19 mouse cellular contexts compared by ENCODE assay signal in the genomic region with DNA sequence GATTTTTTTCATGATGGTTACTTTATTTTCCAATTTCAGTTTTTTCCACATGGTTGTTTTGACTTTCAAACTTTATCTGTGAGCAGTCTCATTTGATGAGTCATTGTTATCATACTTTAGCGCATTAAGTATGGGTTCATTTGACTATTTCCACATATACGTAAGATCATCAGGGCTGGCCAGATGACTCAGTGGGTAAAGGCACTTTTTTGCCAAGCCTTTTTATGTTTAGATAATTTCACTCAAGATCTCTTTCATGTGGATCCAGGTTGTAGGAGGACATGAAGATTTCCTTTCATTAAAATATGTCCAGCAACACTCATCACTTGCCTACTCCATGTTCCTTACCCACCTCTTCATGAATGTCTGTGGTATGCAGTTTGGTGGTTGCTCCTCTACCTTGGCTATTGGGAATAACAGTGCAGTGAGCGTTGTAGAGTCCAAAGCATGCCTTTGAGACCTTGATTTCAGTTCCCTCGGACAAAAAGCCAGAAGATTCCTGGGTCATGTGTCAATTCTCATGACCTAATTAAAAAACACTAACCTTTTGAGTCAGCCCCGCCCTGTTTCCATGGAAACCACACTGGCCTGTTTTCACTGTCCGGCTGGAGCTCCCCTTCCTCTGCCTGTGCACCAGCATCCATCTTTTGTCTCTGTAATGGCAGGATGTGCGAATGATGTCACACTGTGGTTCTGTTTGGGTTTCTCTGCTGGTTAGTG.
A peak's percentile ranks its signal among the peaks of the same experiment; 100 is the strongest.
DNase-seq lines count a peak whose midpoint lies in the region; TF ChIP-seq lines count a peak whose summit lies in the region.
"Had no signal": no experiment of that assay in that cellular context is flagged by ENCODE, and none has a peak within 500 bp of the region (broad histone marks: within the 10 kb centered on the region; RNA-seq: fewer than 3 reads in every experiment).

No protein-coding gene starts in this region.

- no peaks in the 10 kb centered on the region for H3K36me3 ChIP-seq in C2C12 (ENCODE audit: control insufficient read depth, insufficient read depth)
- H3K36me3 ChIP-seq: embryonic facial prominence, embryonic 15.5 days; G1E; liver, embryonic 12.5 days; lung, embryonic 15.5 days had no signal

- no peak overlapping the region for H3ac ChIP-seq in C2C12 (ENCODE audit: control insufficient read depth, insufficient read length, low read depth)

- intact Hi-C loops in gastrocnemius, postnatal 14 days (cut with DNase I; ENCODE audit: low total_unique reads) = no loop called here

- TF ChIP-seq CTCF in C2C12 (IDR thresholded peaks at IDR 0.05; ENCODE audit: control insufficient read depth, insufficient read depth, insufficient read length) = no peak

- peak; percentile 4 for DNase-seq in gastrocnemius, adult 18-20 months (ENCODE audit: low spot score)
- no peak for DNase-seq in gastrocnemius, postnatal 14 days
- peak; percentile 84 for DNase-seq in ZHBTc4 (ENCODE audit: low read depth, low spot score)
- DNase-seq in embryo, embryonic 11 days = peak; percentile 13
- DNase-seq in left cerebral cortex, adult 11 months (ENCODE audit: low spot score) = no peak
- no peak for DNase-seq in cerebellum, adult 9-10 months
- no peak for DNase-seq in cerebellum, adult 18-20 months
- DNase-seq: B cell, adult 2 months; cerebellum, postnatal 36 days; kidney, adult 11 months; kidney, postnatal 14 days; layer of hippocampus, adult 9-11 months; left cerebral cortex, postnatal 4 days had no signal

- H3K79me2 ChIP-seq in C2C12 (ENCODE audit: control insufficient read depth, insufficient read depth) = no peaks in the 10 kb centered on the region

- H3K4me3 ChIP-seq in C2C12 (ENCODE audit: insufficient read depth, poor library complexity, severe bottlenecking) = no peak overlapping the region
- H3K4me3 ChIP-seq: embryonic facial prominence, embryonic 15.5 days; forebrain, embryonic 13.5 days; liver, embryonic 12.5 days; lung, embryonic 15.5 days had no signal

- H3K27me3 ChIP-seq in C2C12 (ENCODE audit: control insufficient read depth, insufficient read depth, insufficient read length) = no peaks in the 10 kb centered on the region
- H3K27me3 ChIP-seq: embryonic facial prominence, embryonic 15.5 days; forebrain, embryonic 13.5 days; liver, embryonic 12.5 days; lung, embryonic 15.5 days had no signal

- no peaks in the 10 kb centered on the region for H3K79me3 ChIP-seq in C2C12 (ENCODE audit: low read depth)

TF ChIP-seq in C2C12, 6 proteins besides CTCF, POLR2A, EP300 and RAD21:
- TF ChIP-seq FOSL1 (IDR thresholded peaks at IDR 0.05; ENCODE audit: insufficient read depth, low read length, poor library complexity, severe bottlenecking) = peak; percentile 28
- TF ChIP-seq CEBPB (IDR thresholded peaks at IDR 0.05; ENCODE audit: low read depth) = no peak

Comparison
In these comparisons a context has a peak if more than half of its experiments do, and no peak if none do; other contexts are left out.
1. DNase-seq: peak in gastrocnemius, adult 18-20 months (single experiment), ZHBTc4 (single experiment) and embryo, embryonic 11 days (single experiment); none in gastrocnemius, postnatal 14 days (single experiment), left cerebral cortex, adult 11 months (single experiment), cerebellum, adult 9-10 months (single experiment) and cerebellum, adult 18-20 months (0 of 2).